In the genomic region with DNA sequence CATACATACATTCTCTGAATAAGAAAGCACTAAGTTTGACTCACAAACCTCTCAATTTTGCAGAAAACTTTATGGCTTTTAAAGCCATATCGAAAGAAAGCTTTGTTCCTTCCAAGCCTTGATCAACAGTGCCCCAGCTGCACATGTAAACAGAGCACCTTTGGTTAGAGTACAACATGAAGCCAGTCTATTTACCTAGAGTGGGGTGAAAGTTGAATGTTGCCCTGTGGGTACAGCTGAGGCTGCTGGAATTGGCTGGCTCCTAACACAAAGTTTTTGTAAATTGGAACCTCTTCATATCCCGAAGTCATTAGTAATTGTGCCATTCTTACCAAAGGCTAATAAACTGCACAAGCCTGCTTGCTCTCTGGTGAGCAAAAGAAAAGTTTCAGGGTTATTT, we compare ENCODE assay signal across 27 mouse cellular contexts. TPM values are rescaled to one million over a fixed set of nuclear protein-coding genes. Genes with fewer than 3 reads are reported as not detected.
A peak's percentile ranks its signal among the peaks of the same experiment; 100 is the strongest.
DNase-seq lines count a peak whose midpoint lies in the region; ATAC-seq and TF ChIP-seq lines count a peak whose summit lies in the region.
"Had no signal": no experiment of that assay in that cellular context is flagged by ENCODE, and none has a peak within 500 bp of the region (broad histone marks: within the 10 kb centered on the region; RNA-seq: fewer than 3 reads in every experiment).

No protein-coding gene starts in this region.

- peak; percentile 20 for DNase-seq in intestine, embryonic 14.5 days (ENCODE audit: low spot score)
- no peak for DNase-seq in liver
- no peak for DNase-seq in liver, embryonic 13.5 days
- DNase-seq in liver, postnatal 0 days, result no peak
- DNase-seq in c-Kit-positive CD71-positive TER-119-positive erythroid progenitor cells, embryonic 14.5 days (ENCODE audit: low spot score), result no peak
- DNase-seq in cerebellum, adult 9-11 months, result no peak
- DNase-seq: adrenal gland, adult 8-10 months; adrenal gland, postnatal 14 days; adrenal gland, postnatal 36 days; B cell, adult 2 months; cerebellum, adult 11 months; cerebellum, adult 18-20 months; cerebellum, adult 8-10 months; cerebellum, postnatal 25 days had no signal

- H3K36me3 ChIP-seq in intestine, embryonic 14.5 days (ENCODE audit: control insufficient read depth, insufficient read depth, low read length), result no peaks in the 10 kb centered on the region
- H3K36me3 ChIP-seq in intestine, embryonic 16.5 days (ENCODE audit: control insufficient read depth, insufficient read depth, low read length), result no peaks in the 10 kb centered on the region
- no peaks in the 10 kb centered on the region for H3K36me3 ChIP-seq in liver, embryonic 12.5 days
- H3K36me3 ChIP-seq in liver, embryonic 13.5 days, result no peaks in the 10 kb centered on the region
- no peaks in the 10 kb centered on the region; the same call in 1 of the 2 replicates for H3K36me3 ChIP-seq in liver, postnatal 0 days (replicated peaks; ENCODE audit: insufficient read depth, low read length)
- H3K36me3 ChIP-seq: embryonic facial prominence, embryonic 10.5 days; embryonic facial prominence, embryonic 12.5 days; forebrain, embryonic 10.5 days; forebrain, embryonic 12.5 days; G1E had no signal

- no peak overlapping the region for H3K27ac ChIP-seq in intestine, embryonic 14.5 days (ENCODE audit: low read depth)
- H3K27ac ChIP-seq in intestine, embryonic 16.5 days (ENCODE audit: low read length), result no peak overlapping the region
- no peak overlapping the region for H3K27ac ChIP-seq in liver, embryonic 12.5 days
- H3K27ac ChIP-seq in liver, embryonic 13.5 days, result no peak overlapping the region
- H3K27ac ChIP-seq in liver, postnatal 0 days (ENCODE audit: low read depth), result peak overlapping the region; percentile 73
- H3K27ac ChIP-seq: embryonic facial prominence, embryonic 10.5 days; embryonic facial prominence, embryonic 12.5 days; forebrain, embryonic 10.5 days; forebrain, embryonic 12.5 days had no signal

- H3K4me1 ChIP-seq in intestine, embryonic 14.5 days (replicated peaks; ENCODE audit: control insufficient read depth, insufficient read depth, low read length), result no peaks in the 10 kb centered on the region
- H3K4me1 ChIP-seq in intestine, embryonic 16.5 days (ENCODE audit: control insufficient read depth, insufficient read depth, low read length), result 0 out of 2 replicates have a peak, but pooled peaks cover 3% of the 10 kb centered on the region
- no peaks in the 10 kb centered on the region for H3K4me1 ChIP-seq in liver, embryonic 12.5 days
- H3K4me1 ChIP-seq in liver, embryonic 13.5 days (replicated peaks), result peaks cover 9% of the 10 kb centered on the region; the same call in 1 of the 2 replicates
- H3K4me1 ChIP-seq in liver, postnatal 0 days (ENCODE audit: insufficient read depth), result peaks cover 16% of the 10 kb centered on the region
- H3K4me1 ChIP-seq: embryonic facial prominence, embryonic 12.5 days; forebrain, embryonic 12.5 days had no signal

- no peak overlapping the region for H3K4me3 ChIP-seq in intestine, embryonic 14.5 days (ENCODE audit: low read depth, low read length)
- no peak overlapping the region for H3K4me3 ChIP-seq in intestine, embryonic 16.5 days (ENCODE audit: low read length)
- H3K4me3 ChIP-seq in liver, embryonic 12.5 days, result no peak overlapping the region
- no peak overlapping the region for H3K4me3 ChIP-seq in liver, embryonic 13.5 days (replicated peaks)
- no peak overlapping the region for H3K4me3 ChIP-seq in liver, postnatal 0 days (ENCODE audit: low read depth, low read length)
- H3K4me3 ChIP-seq: embryonic facial prominence, embryonic 10.5 days; embryonic facial prominence, embryonic 12.5 days; forebrain, embryonic 10.5 days; forebrain, embryonic 12.5 days had no signal

- no peak for ATAC-seq in intestine, embryonic 14.5 days (replicated peaks; ENCODE audit: low FRiP score, low TSS enrichment, low read depth)
- no peak for ATAC-seq in intestine, embryonic 16.5 days
- ATAC-seq in liver, embryonic 12.5 days, result peak; percentile 59; the same call in 1 of the 2 replicates
- peak; percentile 51; the same call in 1 of the 2 replicates for ATAC-seq in liver, embryonic 13.5 days (ENCODE audit: low read depth)
- peak; percentile 93 for ATAC-seq in liver, postnatal 0 days
- ATAC-seq: activated CD4-positive, CD25-positive, alpha-beta regulatory T cell, adult 4 months; CD4-positive, CD25-positive, alpha-beta regulatory T cell, adult 4 months; forebrain, embryonic 14.5 days; forebrain, embryonic 16.5 days; Patski had no signal

- no peaks in the 10 kb centered on the region for H3K9me3 ChIP-seq in intestine, embryonic 14.5 days (ENCODE audit: control insufficient read depth, low read length)
- no peaks in the 10 kb centered on the region for H3K9me3 ChIP-seq in intestine, embryonic 16.5 days (ENCODE audit: control insufficient read depth, low read length)
- no peaks in the 10 kb centered on the region for H3K9me3 ChIP-seq in liver, embryonic 12.5 days (replicated peaks)
- no peaks in the 10 kb centered on the region for H3K9me3 ChIP-seq in liver, embryonic 13.5 days (replicated peaks)
- H3K9me3 ChIP-seq in liver, postnatal 0 days (ENCODE audit: low read length), result no peaks in the 10 kb centered on the region
- H3K9me3 ChIP-seq: embryonic facial prominence, embryonic 10.5 days; embryonic facial prominence, embryonic 12.5 days; forebrain, embryonic 10.5 days; forebrain, embryonic 12.5 days; G1E had no signal

- H3K4me2 ChIP-seq in intestine, embryonic 14.5 days (ENCODE audit: low read length), result no peak overlapping the region
- H3K4me2 ChIP-seq in intestine, embryonic 16.5 days (ENCODE audit: low read depth, low read length), result no peak overlapping the region
- no peak overlapping the region for H3K4me2 ChIP-seq in liver, embryonic 12.5 days
- no peak overlapping the region for H3K4me2 ChIP-seq in liver, embryonic 13.5 days
- H3K4me2 ChIP-seq in liver, postnatal 0 days (ENCODE audit: low read depth, low read length), result no peak overlapping the region
- H3K4me2 ChIP-seq: embryonic facial prominence, embryonic 12.5 days; forebrain, embryonic 12.5 days had no signal

- 87% methylated on average over 2 of the region's 2 CpGs for WGBS in intestine, embryonic 14.5 days
- 76% methylated on average over 2 of the region's 2 CpGs for WGBS in intestine, embryonic 16.5 days
- 67% methylated on average over 2 of the region's 2 CpGs for whole genome bisulfite sequencing in liver, embryonic 12.5 days (ENCODE audit: insufficient replicate concordance)
- WGBS in liver, embryonic 13.5 days (ENCODE audit: insufficient replicate concordance), result 71% methylated on average over 2 of the region's 2 CpGs
- 55% methylated on average over 2 of the region's 2 CpGs for WGBS in liver, postnatal 0 days (ENCODE audit: insufficient replicate concordance)

- H3K27me3 ChIP-seq in intestine, embryonic 14.5 days (replicated peaks; ENCODE audit: control insufficient read depth, insufficient read depth, low read length), result no peaks in the 10 kb centered on the region
- no peaks in the 10 kb centered on the region for H3K27me3 ChIP-seq in intestine, embryonic 16.5 days (replicated peaks; ENCODE audit: control insufficient read depth, insufficient read depth, low read length)
- H3K27me3 ChIP-seq in liver, embryonic 12.5 days (replicated peaks), result no peaks in the 10 kb centered on the region
- H3K27me3 ChIP-seq in liver, embryonic 13.5 days, result no peaks in the 10 kb centered on the region
- no peaks in the 10 kb centered on the region for H3K27me3 ChIP-seq in liver, postnatal 0 days (ENCODE audit: insufficient read depth, low read length)
- H3K27me3 ChIP-seq: CH12.LX; embryonic facial prominence, embryonic 12.5 days had no signal

- no peak overlapping the region for H3K9ac ChIP-seq in intestine, embryonic 14.5 days (ENCODE audit: low read length)
- no peak overlapping the region for H3K9ac ChIP-seq in intestine, embryonic 16.5 days (ENCODE audit: low read depth, low read length)
- H3K9ac ChIP-seq in liver, embryonic 12.5 days, result no peak overlapping the region
- H3K9ac ChIP-seq in liver, embryonic 13.5 days, result no peak overlapping the region
- H3K9ac ChIP-seq in liver, postnatal 0 days (replicated peaks), result no peak overlapping the region
- H3K9ac ChIP-seq: embryonic facial prominence, embryonic 12.5 days; forebrain, embryonic 12.5 days had no signal

- TF ChIP-seq CTCF in liver, postnatal 0 days (IDR thresholded peaks at IDR 0.05; ENCODE audit: low read depth), result no peak

- TF ChIP-seq EP300 in liver, postnatal 0 days (IDR thresholded peaks at IDR 0.05; ENCODE audit: low read depth), result no peak

RNA-seq across cellular contexts. Expression of a gene that starts 19.7 kb away (rescaled TPM):
- 2.2 and 2.4 TPM in 2 replicates for polyA plus RNA-seq in intestine, embryonic 14.5 days (2014; fragmentation: Nextera tagmentation; extraction: Ambion mirVana)
- polyA plus RNA-seq in intestine, embryonic 16.5 days (2015; fragmentation: Nextera tagmentation; extraction: Ambion mirVana), result 2.3 and 3.2 TPM in 2 replicates
- 4.2 and 4.6 TPM in 2 replicates for polyA plus RNA-seq in liver, embryonic 12.5 days (2016; fragmentation: Nextera tagmentation; extraction: Ambion mirVana)
- polyA plus RNA-seq in liver, embryonic 13.5 days (2015; fragmentation: Nextera tagmentation; extraction: Ambion mirVana), result 5.5 and 7.1 TPM in 2 replicates
- 39.7 and 47.8 TPM in 2 replicates for polyA plus RNA-seq in liver, postnatal 0 days (2015; fragmentation: Nextera tagmentation; extraction: Ambion mirVana)
- polyA plus RNA-seq: CD4-positive, CD25-positive, alpha-beta regulatory T cell, adult 4 months; G1E; Patski had no signal

Comparison
In these comparisons a context has a peak if more than half of its experiments do, and no peak if none do; other contexts are left out.
1. ATAC-seq: peak in liver, embryonic 12.5 days (single experiment), liver, embryonic 13.5 days (single experiment) and liver, postnatal 0 days (single experiment); none in intestine, embryonic 14.5 days (single experiment) and intestine, embryonic 16.5 days (single experiment).